Mouse (Mus musculus) C2C12 (cell line): Measurements from ENCODE around the gene Hnrnpl.

Experiments used
- CTCF ChIP-seq: IDR thresholded peaks from one replicate; pipeline ENCODE4 v1.5.1; 2011; ENCODE audit not compliant: control insufficient read depth, insufficient read depth, insufficient read length
- USF1 ChIP-seq: IDR thresholded peaks from one replicate; pipeline ENCODE4 v1.6.1; 2011; ENCODE audit warnings: low read depth, mild to moderate bottlenecking, control low read depth, moderate library complexity

DNA sequence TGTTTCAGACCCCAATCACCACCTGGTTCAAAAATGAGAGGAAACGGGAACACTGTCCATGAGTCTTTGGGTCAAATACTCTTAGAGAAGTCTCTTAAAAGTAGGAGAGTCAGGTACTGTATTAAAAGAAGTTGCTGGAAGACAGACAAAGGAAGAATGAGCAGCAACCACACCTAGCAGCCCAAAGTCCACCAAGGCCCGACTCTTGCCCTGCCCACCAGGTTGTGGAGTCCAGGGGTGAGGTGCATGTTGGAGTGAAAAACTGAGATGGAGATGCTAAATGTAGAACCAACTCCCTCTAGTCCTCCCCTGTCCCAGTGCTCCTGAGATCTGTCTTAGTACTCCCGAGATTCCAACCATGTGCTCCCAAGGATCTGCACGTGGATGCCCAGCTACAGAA, 42.3 kb downstream of the Hnrnpl start:
- TF ChIP-seq CTCF (no peak), USF1 (no peak)
